Mouse (Mus musculus) layer of hippocampus, adult 18-20 months (tissue): ENCODE data around the gene Yipf2. TPM values are rescaled to one million over a fixed set of nuclear protein-coding genes. Genes with fewer than 3 reads are reported as not detected.
A peak's percentile ranks its signal among the peaks of the same experiment; 100 is the strongest.

Source experiments
- DNase-seq, 2 experiments: peaks; one replicate each; pipeline ENCODE4 v3.0.0; 2022; ENCODE audit warnings: low spot score in 2 of 2
- total RNA-seq, 2 experiments: library from RNA; stranded (reverse); gene quantifications; 2 replicates each; pipeline ENCODE4 v1.2.3; 2021

The Yipf2 gene
- total RNA-seq, 2 experiments from 2014 or later = 19.5 to 20.0 TPM

- no peak for DNase-seq
Observed at GRCm38 (mm10) chr9:21600186-21600585, 7.6 kb upstream of the Yipf2 start.

- DNase-seq = no peak
Observed at GRCm38 (mm10) chr9:21598198-21598597, 5.6 kb upstream of the Yipf2 start.

GRCm38 (mm10) chr9:21594838-21595237, 2.2 kb upstream of the Yipf2 start:
- no peak for DNase-seq

GRCm38 (mm10) chr9:21594350-21594749, 1.7 kb upstream of the Yipf2 start:
- DNase-seq = peak in 1 of 2 experiments; percentile 39

GRCm38 (mm10) chr9:21593122-21593721, 594 bp upstream of the Yipf2 start:
- peak; percentile 68 to 78 for DNase-seq

- no peak for DNase-seq
Observed at GRCm38 (mm10) chr9:21591831-21592702, 561 bp downstream of the Yipf2 start.

GRCm38 (mm10) chr9:21591127-21591830, 1.3 kb downstream of the Yipf2 start:
- no peak for DNase-seq

GRCm38 (mm10) chr9:21589538-21589937, 3.1 kb downstream of the Yipf2 start:
- DNase-seq = no peak

- DNase-seq = no peak
Observed at GRCm38 (mm10) chr9:21588350-21588749, 4.3 kb downstream of the Yipf2 start.

GRCm38 (mm10) chr9:21587678-21588349, 4.8 kb downstream of the Yipf2 start:
- DNase-seq = peak in 1 of 2 experiments; percentile 52

- DNase-seq = no peak
Observed at GRCm38 (mm10) chr9:21585401-21585800, 7.2 kb downstream of the Yipf2 start.

GRCm38 (mm10) chr9:21578226-21578625, 14.4 kb downstream of the Yipf2 start:
- DNase-seq = no peak

GRCm38 (mm10) chr9:21576286-21576685, 16.3 kb downstream of the Yipf2 start:
- DNase-seq = no peak

GRCm38 (mm10) chr9:21575253-21575652, 17.4 kb downstream of the Yipf2 start:
- DNase-seq = no peak

- DNase-seq = no peak
Observed at GRCm38 (mm10) chr9:21574012-21574801, 18.4 kb downstream of the Yipf2 start.

GRCm38 (mm10) chr9:21568657-21569255, 23.9 kb downstream of the Yipf2 start:
- no peak for DNase-seq

GRCm38 (mm10) chr9:21567051-21567450, 25.6 kb downstream of the Yipf2 start:
- no peak for DNase-seq

GRCm38 (mm10) chr9:21566538-21566937, 26.1 kb downstream of the Yipf2 start:
- no peak for DNase-seq

- no peak for DNase-seq
Observed at GRCm38 (mm10) chr9:21565004-21565586, 27.5 kb downstream of the Yipf2 start.

- DNase-seq = no peak
Observed at GRCm38 (mm10) chr9:21564420-21564819, 28.2 kb downstream of the Yipf2 start.
